Mouse (Mus musculus): ENCODE results near the gene Creg1.

The Creg1 gene

GRCm38 (mm10) chr1:165789066-165789660 is 25.6 kb downstream of the Creg1 start:
- no peak for DNase-seq

- peak; percentile 81 for DNase-seq
Observed at GRCm38 (mm10) chr1:165789963-165790362, 26.4 kb downstream of the Creg1 start.

- DNase-seq = peak; percentile 81
Observed at GRCm38 (mm10) chr1:165790461-165791210, 27.1 kb downstream of the Creg1 start.

- DNase-seq = no peak
Observed at GRCm38 (mm10) chr1:165791411-165791810, 27.9 kb downstream of the Creg1 start.

GRCm38 (mm10) chr1:165801709-165802310 is 38.3 kb downstream of the Creg1 start:
- DNase-seq = no peak

- no peak for DNase-seq
Observed at GRCm38 (mm10) chr1:165803107-165803506, 39.6 kb downstream of the Creg1 start.

GRCm38 (mm10) chr1:165804133-165804532 is 40.6 kb downstream of the Creg1 start:
- DNase-seq = no peak

GRCm38 (mm10) chr1:165810633-165811032 is 47.1 kb downstream of the Creg1 start:
- no peak for DNase-seq

- DNase-seq = no peak
Observed at GRCm38 (mm10) chr1:165811170-165811569, 47.6 kb downstream of the Creg1 start.

- DNase-seq = no peak
Observed at GRCm38 (mm10) chr1:165812775-165813174, 49.2 kb downstream of the Creg1 start.

- DNase-seq = no peak
Observed at GRCm38 (mm10) chr1:165814116-165814515, 50.6 kb downstream of the Creg1 start.

GRCm38 (mm10) chr1:165814521-165815278 is 51.2 kb downstream of the Creg1 start:
- DNase-seq = peak; percentile 93

GRCm38 (mm10) chr1:165816391-165816790 is 52.8 kb downstream of the Creg1 start:
- no peak for DNase-seq

GRCm38 (mm10) chr1:165817264-165817663 is 53.7 kb downstream of the Creg1 start:
- no peak for DNase-seq

GRCm38 (mm10) chr1:165818145-165818860 is 54.8 kb downstream of the Creg1 start:
- no peak for DNase-seq

GRCm38 (mm10) chr1:165819147-165819546 is 55.6 kb downstream of the Creg1 start:
- peak; percentile 95 for DNase-seq

GRCm38 (mm10) chr1:165822031-165822430 is 58.5 kb downstream of the Creg1 start:
- no peak for DNase-seq
